Mouse (Mus musculus) urinary bladder, postnatal 10 days (tissue): Measurements from ENCODE around the gene Ctsl.
A peak's percentile ranks its signal among the peaks of the same experiment; 100 is the strongest.

Experiments
- DNase-seq: peaks from one replicate; pipeline ENCODE4 v3.0.0; 2022; ENCODE audit warnings: low spot score

The Ctsl gene

GRCm38 (mm10) chr13:64312024-64312915 lies 58.4 kb downstream of the Ctsl start, which contains the start of gene Aaed1:
TSS of gene Aaed1 (minus strand) at chr13:64312710.
- peak; percentile 73 for DNase-seq

GRCm38 (mm10) chr13:64311266-64311665 lies 59.4 kb downstream of the Ctsl start:
- DNase-seq, result no peak

GRCm38 (mm10) chr13:64310585-64310984 lies 60.1 kb downstream of the Ctsl start:
- no peak for DNase-seq

DNA sequence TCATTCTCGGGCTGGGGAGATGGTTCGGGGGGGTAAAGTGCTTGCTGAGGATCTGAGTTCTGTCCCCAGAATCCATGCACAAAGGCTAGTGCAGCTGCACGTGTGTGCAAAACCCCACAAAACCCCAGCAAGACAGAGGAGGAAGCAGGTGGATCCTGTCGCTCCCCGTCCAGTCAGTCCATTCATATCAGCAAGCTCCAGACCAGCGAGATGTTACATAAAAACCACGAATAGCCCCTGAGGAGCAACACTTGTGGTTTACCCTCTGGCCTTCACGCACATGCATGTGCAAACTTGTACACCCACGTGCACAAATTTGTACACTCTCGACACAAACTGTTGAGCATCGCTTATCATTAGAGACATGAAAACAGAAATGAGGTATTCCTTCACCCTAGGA lies 60.8 kb downstream of the Ctsl start:
- no peak for DNase-seq
